Mouse (Mus musculus): ENCODE measurements around the gene Odf3.

GRCm38 (mm10) chr7:140835758-140836087 lies 11.9 kb upstream of the Odf3 start:
- TF ChIP-seq CTCF (IDR thresholded peaks at IDR 0.05; ENCODE audit: borderline replicate concordance, extremely low read depth, insufficient read depth, insufficient read length), result no peak
- TF ChIP-seq POLR2A (IDR thresholded peaks at IDR 0.05; ENCODE audit: borderline replicate concordance, extremely low read depth, insufficient read depth, insufficient read length, poor library complexity, severe bottlenecking), result no peak

Data from brain, embryonic 14.5 days (tissue).